Mouse (Mus musculus): ENCODE data around the gene Acp4. TPM values are rescaled to one million over a fixed set of nuclear protein-coding genes. Genes with fewer than 3 reads are reported as not detected.
A peak's percentile ranks its signal among the peaks of the same experiment; 100 is the strongest.
"Not testable (repeated sequence)": the region's sequence is repeated elsewhere in the genome, so short reads cannot be mapped to it uniquely, and the experiment has no call there.

The Acp4 gene
- polyA plus RNA-seq, 1 experiment from 2014 or later, result not detected

DNA sequence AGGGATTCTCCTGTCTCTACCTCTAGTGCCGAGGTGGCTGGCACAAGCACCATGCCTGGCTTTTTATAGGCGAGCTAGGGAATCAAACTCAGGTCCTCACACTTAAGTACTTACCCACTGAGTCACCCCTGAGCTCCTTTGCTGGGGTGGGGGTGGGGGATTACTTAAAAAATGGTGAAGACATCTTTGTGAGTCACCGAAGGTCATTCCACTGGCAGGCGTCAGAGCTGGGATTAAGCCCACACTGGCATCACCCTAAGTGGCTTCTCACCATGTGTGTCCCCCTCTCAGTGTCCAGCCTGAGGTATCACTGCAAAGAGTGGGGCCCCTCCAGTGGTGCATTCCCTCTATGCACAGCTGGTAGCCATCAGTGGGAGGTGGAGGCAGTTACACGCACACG lies 3.2 kb upstream of the Acp4 start:
- WGBS (ENCODE audit: insufficient replicate concordance), result 63% methylated on average over 6 of the region's 6 CpGs
- DNase-seq, result no peak
- Histone ChIP-seq H3K4me2 (ENCODE audit: low read depth, low read length) (no peak overlapping the region), H3K9ac (replicated peaks) (no peak overlapping the region), H3K4me3 (ENCODE audit: low read depth, low read length) (no peak overlapping the region), H3K9me3 (ENCODE audit: low read length) (no peaks in the 10 kb centered on the region), H3K36me3 (replicated peaks; ENCODE audit: insufficient read depth, low read length) (no peaks in the 10 kb centered on the region), H3K4me1 (ENCODE audit: insufficient read depth) (no peaks in the 10 kb centered on the region), H3K27ac (ENCODE audit: low read depth) (no peak overlapping the region), H3K27me3 (ENCODE audit: insufficient read depth, low read length) (peaks cover 11% of the 10 kb centered on the region; the same call in 1 of the 2 replicates)
- no peak for ATAC-seq
- TF ChIP-seq CTCF (IDR thresholded peaks at IDR 0.05; ENCODE audit: low read depth) (no peak), EP300 (IDR thresholded peaks at IDR 0.05; ENCODE audit: low read depth) (no peak)

DNA sequence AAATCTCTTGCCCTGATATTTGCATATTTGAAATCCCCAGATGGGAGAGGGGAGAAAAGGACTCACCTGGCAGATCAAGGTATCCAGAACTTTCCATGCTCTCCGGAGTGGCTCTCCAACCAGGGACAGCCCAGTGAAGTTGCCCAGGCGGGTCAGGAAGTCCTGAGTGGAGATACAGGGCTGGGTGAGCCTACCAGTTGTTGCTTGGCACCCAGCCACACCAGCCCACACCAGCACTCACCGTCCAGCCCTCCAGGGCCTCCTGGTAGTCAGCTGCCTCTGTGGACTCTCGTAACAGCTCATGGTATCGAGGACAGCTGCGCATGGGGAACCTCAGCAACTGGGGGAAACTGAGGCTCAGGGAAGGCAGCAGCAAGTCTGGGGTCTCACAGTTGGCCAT lies 2.2 kb downstream of the Acp4 start:
- ATAC-seq (no peak), DNase-seq (no peak)
- no peak for TF ChIP-seq CTCF (IDR thresholded peaks at IDR 0.05; ENCODE audit: low read depth)
- TF ChIP-seq EP300 (IDR thresholded peaks at IDR 0.05; ENCODE audit: low read depth), result no peak
- Histone ChIP-seq H3K4me1 (ENCODE audit: insufficient read depth) (no peaks in the 10 kb centered on the region), H3K9me3 (ENCODE audit: low read length) (no peaks in the 10 kb centered on the region), H3K9ac (replicated peaks) (no peak overlapping the region), H3K36me3 (replicated peaks; ENCODE audit: insufficient read depth, low read length) (peaks cover 20% of the 10 kb centered on the region), H3K4me3 (ENCODE audit: low read depth, low read length) (no peak overlapping the region), H3K27ac (ENCODE audit: low read depth) (no peak overlapping the region), H3K27me3 (ENCODE audit: insufficient read depth, low read length) (no peaks in the 10 kb centered on the region), H3K4me2 (ENCODE audit: low read depth, low read length) (no peak overlapping the region)
- WGBS (ENCODE audit: insufficient replicate concordance), result 54% methylated on average over 6 of the region's 6 CpGs

DNA sequence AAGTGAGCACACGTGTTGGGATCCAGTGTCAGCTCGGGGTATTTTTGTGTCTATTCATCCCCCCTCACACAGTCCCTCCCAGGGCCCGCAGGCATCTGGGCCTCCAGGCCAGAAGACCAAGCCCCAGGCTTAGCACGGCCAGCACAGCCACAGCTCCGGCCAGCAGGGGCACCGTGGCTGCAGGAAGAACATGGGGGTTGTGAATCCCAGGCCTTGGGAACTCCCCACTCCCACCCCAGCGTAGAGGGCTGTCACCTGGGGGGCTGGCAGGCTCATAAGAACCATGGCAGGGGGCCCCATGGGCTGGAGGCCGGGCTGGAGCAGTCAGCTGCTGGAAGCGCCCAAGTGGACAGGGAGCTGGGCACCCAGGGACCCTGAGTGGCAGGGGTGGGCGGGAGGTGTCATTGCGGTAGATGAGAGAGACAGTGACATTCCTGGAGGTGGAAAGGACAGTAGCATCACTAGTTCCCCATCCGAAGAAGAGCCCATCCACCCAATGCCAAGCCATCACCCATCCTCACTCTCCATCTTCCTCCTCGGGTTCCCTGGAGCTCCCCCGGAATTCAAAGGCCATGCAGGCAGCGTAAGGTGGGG lies 4.1 kb downstream of the Acp4 start:
- WGBS (ENCODE audit: insufficient replicate concordance), result 75% methylated on average over 15 of the region's 15 CpGs
- no peak overlapping the region for H3K4me3 ChIP-seq (ENCODE audit: low read depth, low read length)
- no peak for DNase-seq
- H3K9me3 ChIP-seq (ENCODE audit: low read length), result no peaks in the 10 kb centered on the region
- TF ChIP-seq CTCF (IDR thresholded peaks at IDR 0.05; ENCODE audit: low read depth) (no peak), EP300 (IDR thresholded peaks at IDR 0.05; ENCODE audit: low read depth) (no peak)
- H3K4me2 ChIP-seq (ENCODE audit: low read depth, low read length), result no peak overlapping the region
- no peak; the same call in 1 of the 2 replicates for ATAC-seq
- H3K27me3 ChIP-seq (ENCODE audit: insufficient read depth, low read length), result no peaks in the 10 kb centered on the region
- peaks cover 31% of the 10 kb centered on the region for H3K36me3 ChIP-seq (replicated peaks; ENCODE audit: insufficient read depth, low read length)
- no peak overlapping the region for H3K9ac ChIP-seq (replicated peaks)
- no peak overlapping the region for H3K27ac ChIP-seq (ENCODE audit: low read depth)
- H3K4me1 ChIP-seq (ENCODE audit: insufficient read depth), result no peaks in the 10 kb centered on the region

DNA sequence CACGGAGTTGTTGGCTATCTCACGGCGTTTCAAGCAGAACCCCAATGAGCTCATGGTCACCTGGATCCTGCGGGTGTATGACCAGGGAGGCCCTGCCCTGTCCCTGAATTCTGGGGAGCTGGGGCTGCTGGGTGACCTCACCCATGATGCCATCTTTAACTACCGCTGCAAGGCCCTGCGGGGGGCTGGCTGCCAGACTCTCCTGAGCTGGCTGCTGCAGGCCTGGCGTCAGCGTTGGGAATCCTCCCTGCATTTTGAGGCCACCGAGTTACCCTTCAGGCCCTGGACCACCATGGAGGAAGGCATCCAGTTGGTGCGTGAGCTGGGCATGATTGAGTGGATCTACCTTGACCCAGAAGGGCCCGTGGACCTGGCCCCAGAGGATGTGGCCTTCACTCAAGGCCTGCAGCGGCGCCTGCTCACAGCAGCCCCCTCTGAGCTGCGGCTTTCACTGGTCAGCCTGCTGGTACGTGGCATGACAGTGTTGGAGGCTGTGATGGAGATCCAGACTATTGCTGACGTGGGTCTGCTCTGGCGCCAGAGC lies 6.4 kb downstream of the Acp4 start:
- H3K36me3 ChIP-seq (replicated peaks; ENCODE audit: insufficient read depth, low read length), result peaks cover 31% of the 10 kb centered on the region
- 91% methylated on average over 17 of the region's 17 CpGs for WGBS (ENCODE audit: insufficient replicate concordance)
- not testable (repeated sequence) for H3K27ac ChIP-seq (ENCODE audit: low read depth); DNase-seq; H3K9me3 ChIP-seq (ENCODE audit: low read length); H3K4me2 ChIP-seq (ENCODE audit: low read depth, low read length); ATAC-seq; H3K27me3 ChIP-seq (ENCODE audit: insufficient read depth, low read length); H3K4me3 ChIP-seq (ENCODE audit: low read depth, low read length); H3K4me1 ChIP-seq (ENCODE audit: insufficient read depth); H3K9ac ChIP-seq (replicated peaks)

DNA sequence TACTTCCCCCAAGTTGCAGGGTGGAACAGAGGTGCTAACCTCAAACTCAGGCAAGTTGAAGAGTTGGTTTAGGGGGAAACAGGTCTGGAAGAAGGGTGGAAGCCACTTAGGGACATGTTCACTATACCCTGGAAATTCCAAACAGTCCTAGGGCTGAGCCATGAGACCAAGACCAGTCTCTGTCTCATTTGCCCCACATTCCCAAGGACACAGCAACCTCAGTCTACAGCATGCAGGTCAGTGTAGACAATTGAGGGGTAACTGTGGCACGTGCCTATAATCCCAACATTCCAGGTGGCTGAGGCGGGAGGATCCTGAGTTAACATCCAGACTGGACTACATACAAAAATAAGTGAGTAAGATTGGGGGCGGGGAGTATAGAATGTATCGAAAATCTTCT lies 7.9 kb downstream of the Acp4 start:
- H3K4me1 ChIP-seq (ENCODE audit: insufficient read depth), result peaks cover 18% of the 10 kb centered on the region
- no peak for ATAC-seq
- no peaks in the 10 kb centered on the region for H3K27me3 ChIP-seq (ENCODE audit: insufficient read depth, low read length)
- WGBS (ENCODE audit: insufficient replicate concordance), result 81% methylated on average over 4 of the region's 4 CpGs
- H3K9ac ChIP-seq (replicated peaks), result no peak overlapping the region
- H3K36me3 ChIP-seq (replicated peaks; ENCODE audit: insufficient read depth, low read length), result peaks cover 31% of the 10 kb centered on the region
- TF ChIP-seq CTCF (IDR thresholded peaks at IDR 0.05; ENCODE audit: low read depth), result no peak
- no peak for TF ChIP-seq EP300 (IDR thresholded peaks at IDR 0.05; ENCODE audit: low read depth)
- H3K9me3 ChIP-seq (ENCODE audit: low read length), result no peaks in the 10 kb centered on the region
- no peak overlapping the region for H3K4me2 ChIP-seq (ENCODE audit: low read depth, low read length)
- no peak for DNase-seq
- no peak overlapping the region for H3K4me3 ChIP-seq (ENCODE audit: low read depth, low read length)
- H3K27ac ChIP-seq (ENCODE audit: low read depth), result no peak overlapping the region

DNA sequence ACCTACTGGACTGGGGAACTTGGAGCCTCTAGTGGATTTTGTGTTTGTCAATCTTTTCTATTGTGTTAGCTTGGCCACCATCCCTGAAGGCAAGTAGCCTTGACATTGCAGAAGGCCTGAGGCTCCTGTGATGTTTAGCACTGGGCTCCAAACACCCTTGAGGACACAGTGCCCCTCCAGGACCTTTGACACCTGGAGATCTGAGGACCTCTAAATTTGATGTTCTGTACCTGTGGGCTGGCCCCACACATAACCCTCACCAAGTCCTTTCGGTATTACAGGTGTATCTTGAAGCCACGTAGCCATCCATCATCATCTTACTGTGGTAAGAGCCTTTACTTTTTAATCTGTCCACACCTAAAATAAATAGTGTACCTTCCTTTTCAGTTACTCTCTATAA lies 9.2 kb downstream of the Acp4 start:
- no peak overlapping the region for H3K27ac ChIP-seq (ENCODE audit: low read depth)
- ATAC-seq, result no peak
- DNase-seq, result no peak
- H3K9ac ChIP-seq (replicated peaks), result no peak overlapping the region
- H3K4me2 ChIP-seq (ENCODE audit: low read depth, low read length), result peak overlapping the region; percentile 88
- WGBS (ENCODE audit: insufficient replicate concordance), result 90% methylated on average over 2 of the region's 2 CpGs
- H3K4me3 ChIP-seq (ENCODE audit: low read depth, low read length), result peak overlapping the region; percentile 84; the same call in 1 of the 2 replicates
- H3K4me1 ChIP-seq (ENCODE audit: insufficient read depth), result peaks cover 18% of the 10 kb centered on the region
- no peak for TF ChIP-seq EP300 (IDR thresholded peaks at IDR 0.05; ENCODE audit: low read depth)
- no peak for TF ChIP-seq CTCF (IDR thresholded peaks at IDR 0.05; ENCODE audit: low read depth)
- peaks cover 26% of the 10 kb centered on the region for H3K36me3 ChIP-seq (replicated peaks; ENCODE audit: insufficient read depth, low read length)
- H3K27me3 ChIP-seq (ENCODE audit: insufficient read depth, low read length), result no peaks in the 10 kb centered on the region
- H3K9me3 ChIP-seq (ENCODE audit: low read length), result no peaks in the 10 kb centered on the region

Data from liver, postnatal 0 days (tissue).